Mouse (Mus musculus) MEL (cell line): ENCODE results near the gene Gpatch11. TPM values are rescaled to one million over a fixed set of nuclear protein-coding genes. Genes with fewer than 3 reads are reported as not detected.
"Not testable (repeated sequence)": the region's sequence is repeated elsewhere in the genome, so short reads cannot be mapped to it uniquely, and the experiment has no call there.

Experiments used
- DNase-seq: peaks from one replicate; pipeline ENCODE4 v3.0.0; 2011; ENCODE audit warnings: low read depth, low spot score
- H3K27ac ChIP-seq: 2 replicates; pipeline ENCODE4 v1.5.1; 2012; ENCODE audit warnings: low read depth, mild to moderate bottlenecking, control low read depth, low read length, moderate library complexity; ENCODE audit not compliant: control insufficient read depth
- H3K27me3 ChIP-seq, 2 experiments: fragments of 150-350 bp in 1 of 2; sonication (generic) in 1 of 2; 2 replicates each; pipeline ENCODE4 v1.6.1; 2012; ENCODE audit warnings: low read length in 2 of 2, mild to moderate bottlenecking in 2 of 2, improper control_type of control experiment in 1 of 2, moderate library complexity in 1 of 2; ENCODE audit not compliant: insufficient read depth in 2 of 2, control insufficient read depth in 1 of 2
- H3K36me3 ChIP-seq, 2 experiments: 2 replicates each; pipeline ENCODE4 v1.6.1; 2012 to 2014; ENCODE audit warnings: low read length in 2 of 2, improper control_type of control experiment in 1 of 2, inconsistent platforms in 1 of 2, mild to moderate bottlenecking in 1 of 2; ENCODE audit not compliant: insufficient read depth in 2 of 2, control insufficient read depth in 1 of 2
- H3K4me1 ChIP-seq, 2 experiments: fragments of 150-350 bp in 1 of 2; sonication (generic) in 1 of 2; 2 replicates each; pipeline ENCODE4 v1.6.1; 2012; ENCODE audit warnings: low read length in 2 of 2, improper control_type of control experiment in 1 of 2, mild to moderate bottlenecking in 1 of 2; ENCODE audit not compliant: insufficient read depth in 2 of 2, control insufficient read depth in 1 of 2
- H3K4me3 ChIP-seq, 2 experiments: fragments of 150-350 bp in 1 of 2; sonication (generic) in 1 of 2; 2 replicates each; pipeline ENCODE4 v1.5.1; 2012; ENCODE audit warnings: low read depth in 2 of 2, low read length in 2 of 2, mild to moderate bottlenecking in 2 of 2, moderate library complexity in 2 of 2, control low read depth in 1 of 2, improper control_type of control experiment in 1 of 2; ENCODE audit not compliant: control insufficient read depth in 1 of 2, insufficient read depth in 1 of 2
- H3K79me2 ChIP-seq: 2 replicates; pipeline ENCODE4 v1.6.1; 2012; ENCODE audit warnings: mild to moderate bottlenecking, low read length, moderate library complexity; ENCODE audit not compliant: control insufficient read depth, poor library complexity, insufficient read depth
- H3K9ac ChIP-seq: 2 replicates; pipeline ENCODE4 v1.6.1; 2012; ENCODE audit warnings: low read depth, mild to moderate bottlenecking, control low read depth, low read length, moderate library complexity; ENCODE audit not compliant: control insufficient read depth, poor library complexity, severe bottlenecking
- H3K9me3 ChIP-seq: fragments of 150-350 bp; sonication (generic); replicated peaks from 2 replicates; pipeline ENCODE4 v1.6.1; 2012; ENCODE audit warnings: mild to moderate bottlenecking, low read length, improper control_type of control experiment, moderate library complexity; ENCODE audit not compliant: insufficient read depth
- BHLHE40 ChIP-seq: IDR thresholded peaks from 2 replicates; pipeline ENCODE4 v1.6.1; 2012; ENCODE audit warnings: low read depth, mild to moderate bottlenecking, inconsistent platforms, low read length, improper control_type of control experiment, borderline replicate concordance
- CHD1 ChIP-seq: IDR thresholded peaks from 2 replicates; pipeline ENCODE4 v1.6.1; 2012; ENCODE audit warnings: low read depth, mild to moderate bottlenecking, inconsistent platforms, low read length, improper control_type of control experiment
- CTCF ChIP-seq, 3 experiments: IDR thresholded peaks in 2 of 3; conservative IDR thresholded peaks in 1 of 3; 2 replicates each; pipeline ENCODE4 v1.5.1; 2011 to 2012; ENCODE audit warnings: low read length in 3 of 3, low read depth in 2 of 3, mild to moderate bottlenecking in 2 of 3, improper control_type of control experiment in 1 of 3, inconsistent platforms in 1 of 3, mixed read lengths in 1 of 3, moderate library complexity in 1 of 3; ENCODE audit not compliant: control insufficient read depth in 1 of 3, insufficient read depth in 1 of 3, poor library complexity in 1 of 3, severe bottlenecking in 1 of 3
- E2F4 ChIP-seq: IDR thresholded peaks from 2 replicates; pipeline ENCODE4 v1.6.1; 2011; ENCODE audit warnings: low read depth, low read length, improper control_type of control experiment, borderline replicate concordance
- GABPA ChIP-seq: IDR thresholded peaks from 2 replicates; pipeline ENCODE4 v1.6.1; 2012; ENCODE audit warnings: low read depth, mild to moderate bottlenecking, inconsistent platforms, low read length, improper control_type of control experiment, moderate library complexity
- HCFC1 ChIP-seq: IDR thresholded peaks from 2 replicates; pipeline ENCODE4 v1.6.1; 2012; ENCODE audit warnings: low read depth, mild to moderate bottlenecking, inconsistent platforms, low read length, improper control_type of control experiment, moderate library complexity
- KAT2A ChIP-seq: conservative IDR thresholded peaks from 2 replicates; pipeline ENCODE4 v1.6.1; 2012; ENCODE audit warnings: low read depth, low read length, improper control_type of control experiment, inconsistent platforms
- MEF2A ChIP-seq: IDR thresholded peaks from 2 replicates; pipeline ENCODE4 v1.6.1; 2014; ENCODE audit warnings: low read depth, mild to moderate bottlenecking, inconsistent platforms, low read length, improper control_type of control experiment; ENCODE audit not compliant: poor library complexity, insufficient replicate concordance, severe bottlenecking; ENCODE audit errors: extremely low read depth
- MXI1 ChIP-seq: IDR thresholded peaks from 2 replicates; pipeline ENCODE4 v1.6.1; 2011; ENCODE audit warnings: mild to moderate bottlenecking, low read depth, low read length, improper control_type of control experiment
- MYC ChIP-seq: IDR thresholded peaks from 2 replicates; pipeline ENCODE4 v1.6.1; 2011; ENCODE audit warnings: low read depth, mild to moderate bottlenecking, low read length, improper control_type of control experiment, moderate library complexity
- RAD21 ChIP-seq: IDR thresholded peaks from 2 replicates; pipeline ENCODE4 v1.6.1; 2011; ENCODE audit warnings: mild to moderate bottlenecking, low read depth, low read length, improper control_type of control experiment
- SMC3 ChIP-seq: IDR thresholded peaks from 2 replicates; pipeline ENCODE4 v1.6.1; 2011; ENCODE audit warnings: low read depth, low read length, improper control_type of control experiment
- TBP ChIP-seq: IDR thresholded peaks from 2 replicates; pipeline ENCODE4 v1.8.0; 2011; ENCODE audit warnings: low read depth, low read length, improper control_type of control experiment
- USF1 ChIP-seq: IDR thresholded peaks from 2 replicates; pipeline ENCODE4 v1.6.1; 2014; ENCODE audit warnings: low read depth, mild to moderate bottlenecking, inconsistent platforms, low read length, improper control_type of control experiment, moderate library complexity
- USF2 ChIP-seq, 2 experiments: IDR thresholded peaks; 2 replicates each; pipeline ENCODE4 v1.6.1; 2011 to 2012; ENCODE audit warnings: improper control_type of control experiment in 2 of 2, low read length in 2 of 2, borderline replicate concordance in 1 of 2, inconsistent platforms in 1 of 2, low read depth in 1 of 2, mild to moderate bottlenecking in 1 of 2; ENCODE audit not compliant: insufficient read depth in 1 of 2
- ZKSCAN1 ChIP-seq: IDR thresholded peaks from 2 replicates; pipeline ENCODE4 v1.6.1; 2012; ENCODE audit warnings: low read depth, mild to moderate bottlenecking, inconsistent platforms, low read length, improper control_type of control experiment, moderate library complexity
- ZMIZ1 ChIP-seq: IDR thresholded peaks from 2 replicates; pipeline ENCODE4 v1.6.1; 2012; ENCODE audit warnings: low read depth, mild to moderate bottlenecking, inconsistent platforms, low read length, improper control_type of control experiment, moderate library complexity
- ZNF384 ChIP-seq: IDR thresholded peaks from 2 replicates; pipeline ENCODE4 v1.6.1; 2012; ENCODE audit warnings: low read depth, mild to moderate bottlenecking, inconsistent platforms, low read length, improper control_type of control experiment
- polyA plus RNA-seq, 2 experiments: library from polyadenylated mRNA; stranded (reverse) in 1 of 2; unstranded in 1 of 2; fragments of >175 nt in 1 of 2; fragments of >200 nt in 1 of 2; gene quantifications; 2 replicates each; pipeline versions ENCODE4 v1.2.1 to v1.2.4; 2012; ENCODE audit warnings: low replicate concordance in 2 of 2, low read depth in 1 of 2; ENCODE audit not compliant: insufficient read length in 2 of 2, insufficient read depth in 1 of 2, missing spikeins in 1 of 2
- total RNA-seq: library from RNA; depleted of rRNA; stranded (reverse); fragments of 300-350 nt; gene quantifications from 2 replicates; pipeline ENCODE4 v1.2.3, GENCODE M21; 2012

Gene Gpatch11
- total and polyA plus RNA-seq, 3 experiments: 10.3 to 12.4 TPM; not detected in 1

- H3K36me3 ChIP-seq, H3K79me2 ChIP-seq, H3K4me3 ChIP-seq, H3K4me1 ChIP-seq, H3K27ac ChIP-seq, H3K27me3 ChIP-seq, DNase-seq, H3K9me3 ChIP-seq, H3K9ac ChIP-seq: not testable (repeated sequence)
- TF ChIP-seq MYC (0 out of 2 replicates have a peak, but pooled peaks have one; percentile 28), SMC3 (peak; percentile 26; the same call in 1 of the 2 replicates), TBP (0 out of 2 replicates have a peak, but pooled peaks have one; percentile 22), CTCF (IDR thresholded peaks at IDR 0.05 in 2 of 3, conservative IDR thresholded peaks at IDR 0.05 in 1 of 3; ENCODE audit: control insufficient read depth in 1 of 3, insufficient read depth in 1 of 3, low read depth in 2 of 3, low read length in 3 of 3, poor library complexity in 1 of 3, severe bottlenecking in 1 of 3) (peak; percentile 6 to 38 (median 32); a peak in 3 of 6 replicates)
Observed at GRCm38 (mm10) chr17:78788273-78788672, 47.1 kb upstream of the Gpatch11 start.

- Histone ChIP-seq H3K27ac (no peak overlapping the region), H3K9me3 (no peaks in the 10 kb centered on the region), H3K36me3 (peaks cover 2 to 8% of the 10 kb centered on the region in 2 experiments; a peak in 2 of 4 replicates), H3K27me3 (no peaks in the 10 kb centered on the region), H3K9ac (no peak overlapping the region), H3K79me2 (no peaks in the 10 kb centered on the region), H3K4me3 (no peak overlapping the region), H3K4me1 (peaks cover 3 to 4% of the 10 kb centered on the region in 2 experiments; a peak in 2 of 4 replicates)
- TF ChIP-seq USF1 (peak; percentile 67; the same call in 1 of the 2 replicates), E2F4 (no peak)
- DNase-seq: no peak
Observed at GRCm38 (mm10) chr17:78791068-78791689, 44.2 kb upstream of the Gpatch11 start.

GRCm38 (mm10) chr17:78791690-78792070 lies 43.7 kb upstream of the Gpatch11 start:
- Histone ChIP-seq H3K27ac (no peak overlapping the region), H3K4me1 (peaks cover 3 to 4% of the 10 kb centered on the region in 2 experiments; a peak in 2 of 4 replicates), H3K79me2 (no peaks in the 10 kb centered on the region), H3K9me3 (no peaks in the 10 kb centered on the region), H3K27me3 (no peaks in the 10 kb centered on the region), H3K4me3 (no peak overlapping the region), H3K9ac (no peak overlapping the region), H3K36me3 (peaks cover 2 to 8% of the 10 kb centered on the region in 2 experiments; a peak in 2 of 4 replicates)
- no peak for DNase-seq
- TF ChIP-seq ZMIZ1 (no peak), USF1 (no peak), ZNF384 (no peak), HCFC1 (no peak), GABPA (no peak), CHD1 (no peak), MEF2A (no peak), BHLHE40 (no peak), MXI1 (no peak), RAD21 (no peak), ZKSCAN1 (no peak), KAT2A (no peak), USF2 (IDR thresholded peaks at IDR 0.05; ENCODE audit: borderline replicate concordance in 1 of 2, insufficient read depth in 1 of 2, low read depth in 1 of 2, low read length in 2 of 2) (no peak)
